Mouse (Mus musculus) CD4-positive naive resting alpha-beta T cell, adult 76 days (primary cell): ENCODE data around the gene Galt. TPM values are rescaled to one million over a fixed set of nuclear protein-coding genes. Genes with fewer than 3 reads are reported as not detected.

Experiments used
- total RNA-seq: library from RNA; stranded (reverse); gene quantifications from one replicate; pipeline ENCODE4 v1.2.4, GENCODE M21; 2023

Galt gene
- total RNA-seq: 66.2 TPM

GRCm38 (mm10) chr4:41754797-41755337 lies at the start of gene Galt:
TSS of gene Galt (plus strand) at chr4:41755228.

DNA sequence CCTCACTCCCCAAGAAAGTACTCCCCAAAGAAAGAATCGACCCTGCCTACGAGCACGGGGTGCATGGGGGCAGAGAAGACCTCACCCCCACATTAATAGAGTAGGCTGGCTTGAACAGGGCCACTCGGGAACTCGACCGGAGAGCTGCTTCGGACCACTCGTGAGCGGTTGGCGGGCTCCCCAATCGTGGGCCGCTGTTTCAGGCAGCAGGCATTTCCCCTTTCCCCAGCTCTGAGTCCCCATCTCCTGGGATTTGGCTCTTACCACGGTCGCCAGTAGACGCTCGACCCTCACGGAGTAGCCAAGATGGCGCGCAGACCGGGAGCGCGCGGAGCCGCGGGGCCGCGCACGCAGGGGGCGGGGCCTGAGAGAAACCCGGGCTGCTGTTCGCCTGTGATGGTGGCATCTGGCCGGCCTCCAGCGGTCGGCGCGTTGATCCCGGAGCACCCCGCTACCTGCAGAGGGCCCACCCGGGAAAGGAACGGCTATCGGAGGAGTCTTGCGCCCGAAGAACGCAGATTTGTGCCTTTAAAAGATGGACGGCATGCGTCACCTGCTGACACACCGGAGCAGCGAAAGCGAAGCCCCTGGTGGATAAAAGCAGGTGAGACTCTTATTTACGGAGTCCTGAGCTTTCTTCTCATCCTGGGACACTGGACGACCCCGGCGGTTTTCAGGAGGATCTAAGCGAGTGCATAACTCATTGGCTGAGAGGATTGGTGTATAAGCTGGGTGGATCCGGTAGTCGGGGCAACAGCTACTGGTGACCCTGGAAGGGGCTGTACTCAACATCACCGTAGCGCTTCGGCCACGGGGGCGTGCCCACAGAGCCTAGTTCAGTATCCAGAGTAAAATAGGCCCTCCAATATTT lies 41.6 kb upstream of the Galt start, which contains the start of gene Rpp25l:
Rpp25l (minus strand) TSS at position 338 of the 871 bp plus-strand sequence.

GRCm38 (mm10) chr4:41722918-41723351 lies 32.1 kb upstream of the Galt start, which contains the start of gene Dctn3:
TSS of gene Dctn3 (minus strand) at chr4:41723170.

GRCm38 (mm10) chr4:41731052-41731765 lies 23.8 kb upstream of the Galt start, which contains the start of gene Arid3c:
TSS of gene Arid3c (minus strand) at chr4:41731142.

GRCm38 (mm10) chr4:41755338-41756305 lies 594 bp downstream of the Galt start, which contains the start of gene Sigmar1:
TSS of gene Sigmar1 (minus strand) at chr4:41756157.

GRCm38 (mm10) chr4:41774002-41774401 lies 19.0 kb downstream of the Galt start, which contains the start of gene Ccl27a:
TSS of gene Ccl27a (minus strand) at chr4:41774247.

Other genes with a start within 250 kb of the Galt start
- not detected for gene 1110017D15Rik, start 237.9 kb upstream of the Galt start, total RNA-seq
- gene Fam219a, start 185.7 kb upstream of the Galt start, total RNA-seq: 7.6 TPM
- not detected for gene Dnaic1, start 185.5 kb upstream of the Galt start, total RNA-seq
- gene Enho, start 114.9 kb upstream of the Galt start, total RNA-seq: not detected
- not detected for gene Cntfr, start 58.1 kb upstream of the Galt start, total RNA-seq
- gene Il11ra1, start 55.2 kb upstream of the Galt start, total RNA-seq: 13.1 TPM
- 29.0 TPM for gene Rpp25l, start 41.7 kb upstream of the Galt start, total RNA-seq
- 42.5 TPM for gene Dctn3, start 32.1 kb upstream of the Galt start, total RNA-seq
- gene Arid3c, start 24.1 kb upstream of the Galt start, total RNA-seq: not detected
- gene Sigmar1, start 929 bp downstream of the Galt start, total RNA-seq: 21.2 TPM
- 7.2 TPM for gene Ccl27a, start 19.0 kb downstream of the Galt start, total RNA-seq
- not detected for gene Gm21541, start 148.4 kb downstream of the Galt start, total RNA-seq
- 5.5 TPM for gene Gm20878, start 186.3 kb downstream of the Galt start, total RNA-seq
- not detected for gene Fam205a4, start 210.8 kb downstream of the Galt start, total RNA-seq